Mouse (Mus musculus) ovary, adult 2 months (tissue): ENCODE measurements around the gene Mmp23. TPM values are rescaled to one million over a fixed set of nuclear protein-coding genes. Genes with fewer than 3 reads are reported as not detected.

ENCODE experiments used
- polyA plus RNA-seq: library from polyadenylated mRNA; depleted of rRNA; stranded (reverse); fragments of >200 nt; gene quantifications from 2 replicates; pipeline ENCODE4 v1.2.3, GENCODE M21; 2012; rRNA removed

Gene Mmp23
- polyA plus RNA-seq: 270 and 504 TPM in 2 replicates

DNA sequence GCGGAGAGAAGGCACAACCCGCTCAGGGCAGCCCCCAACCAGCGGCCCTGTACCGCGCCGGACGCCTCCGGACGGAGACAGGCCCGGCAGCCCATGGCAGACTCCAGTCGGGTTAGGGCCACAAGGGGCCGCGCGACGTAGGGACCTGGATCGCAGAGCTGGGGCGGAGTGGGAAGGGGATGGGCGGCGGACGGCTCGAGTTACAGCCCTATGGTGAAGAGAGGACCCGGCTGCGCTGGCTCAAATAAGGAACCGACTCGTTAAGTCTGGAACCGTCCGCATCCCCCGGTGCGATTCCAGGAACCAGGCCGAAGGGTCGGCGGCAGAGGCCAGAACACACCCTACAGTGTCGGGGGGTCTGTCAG lies at the start of gene Mmp23:
Mmp23 (minus strand) TSS at position 299 of the 365 bp plus-strand sequence.

DNA sequence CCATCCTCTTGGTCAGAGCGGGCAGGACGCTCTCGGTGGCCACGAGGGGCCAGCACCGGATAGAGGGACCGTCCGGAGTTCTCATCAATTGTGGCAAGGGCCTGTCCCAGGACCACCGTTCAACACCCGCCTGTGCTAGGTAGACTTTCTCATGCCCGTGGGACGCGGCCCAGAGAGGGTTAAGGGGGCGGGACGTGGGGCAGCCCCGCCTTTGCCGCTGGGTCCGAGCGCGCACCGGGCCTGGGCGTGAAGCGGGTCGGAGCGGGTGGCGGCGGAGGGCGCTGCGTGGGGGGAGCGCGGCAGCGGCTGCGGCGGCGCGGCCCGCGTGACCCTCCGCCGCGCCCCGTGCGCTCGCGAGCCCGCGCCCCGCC lies 40.9 kb upstream of the Mmp23 start, which contains the start of gene Fndc10:
Fndc10 (plus strand) TSS at position 232 of the 371 bp plus-strand sequence.

DNA sequence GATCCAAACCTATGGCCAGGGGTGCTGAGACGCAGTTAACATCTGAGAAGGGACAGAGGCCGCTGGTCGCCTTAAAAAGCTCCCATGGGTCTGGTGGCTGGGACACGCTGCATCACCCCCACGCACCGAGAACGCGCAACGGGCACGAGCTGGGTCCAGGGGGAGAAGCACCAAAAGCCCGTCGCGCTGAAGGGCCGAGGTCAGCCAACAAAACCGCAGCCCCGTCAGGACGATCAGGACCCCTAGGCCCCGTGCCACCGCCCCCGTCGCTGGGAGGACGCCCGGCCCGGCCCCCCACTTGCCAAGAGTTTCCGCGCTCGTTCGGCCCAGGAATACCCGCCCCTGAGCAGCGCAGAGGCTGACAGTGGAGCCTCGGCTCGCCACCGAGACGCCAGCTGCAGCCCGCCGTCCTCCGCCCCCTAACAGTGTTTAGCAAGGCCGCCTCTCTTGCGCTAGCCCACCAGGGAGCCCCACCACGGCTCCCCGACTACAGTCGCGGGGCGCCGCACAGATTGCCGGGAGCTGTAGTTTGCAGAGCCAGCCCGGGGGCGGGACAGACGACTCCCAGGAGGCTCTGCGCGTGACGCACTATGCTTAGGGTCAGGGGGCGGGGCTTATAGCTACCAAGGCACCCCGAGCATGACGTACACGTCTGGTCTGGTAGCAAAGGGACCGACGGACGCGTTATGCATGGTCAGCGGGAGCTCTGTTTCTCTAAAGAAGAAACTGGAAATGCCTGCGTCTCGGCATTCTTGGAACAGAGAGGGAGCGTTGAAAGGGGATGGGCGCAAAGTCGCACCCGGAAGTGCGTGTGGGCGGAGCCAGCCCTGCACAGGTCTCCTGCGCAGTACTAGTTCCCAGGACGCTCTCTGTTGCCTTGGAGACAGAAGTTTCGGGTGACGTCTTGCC lies 15.8 kb upstream of the Mmp23 start, which contains the start of gene Mib2:
Mib2 (minus strand) TSS at position 510 of the 909 bp plus-strand sequence.

DNA sequence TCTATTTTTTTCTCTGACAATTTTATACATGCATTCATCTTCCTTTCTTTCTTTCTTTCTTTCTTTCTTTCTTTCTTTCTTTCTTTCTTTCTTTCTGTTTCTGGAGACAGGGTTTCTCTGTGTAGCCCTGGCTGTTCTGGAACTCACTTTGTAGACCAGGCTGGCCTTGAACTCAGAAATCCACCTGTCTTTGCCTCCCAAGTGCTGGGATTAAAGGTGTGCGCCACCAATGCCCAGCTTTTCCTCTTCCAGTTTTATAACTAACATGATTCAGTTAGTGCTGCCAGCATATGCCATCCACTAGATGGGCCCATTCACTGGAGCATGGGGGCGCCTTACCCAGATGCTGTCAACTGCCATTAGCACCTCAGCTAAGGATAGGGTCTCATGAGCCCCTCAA lies 7.9 kb downstream of the Mmp23 start, which contains the start of gene Gm10563:
Gm10563 (minus strand) TSS at position 101 of the 400 bp plus-strand sequence.

DNA sequence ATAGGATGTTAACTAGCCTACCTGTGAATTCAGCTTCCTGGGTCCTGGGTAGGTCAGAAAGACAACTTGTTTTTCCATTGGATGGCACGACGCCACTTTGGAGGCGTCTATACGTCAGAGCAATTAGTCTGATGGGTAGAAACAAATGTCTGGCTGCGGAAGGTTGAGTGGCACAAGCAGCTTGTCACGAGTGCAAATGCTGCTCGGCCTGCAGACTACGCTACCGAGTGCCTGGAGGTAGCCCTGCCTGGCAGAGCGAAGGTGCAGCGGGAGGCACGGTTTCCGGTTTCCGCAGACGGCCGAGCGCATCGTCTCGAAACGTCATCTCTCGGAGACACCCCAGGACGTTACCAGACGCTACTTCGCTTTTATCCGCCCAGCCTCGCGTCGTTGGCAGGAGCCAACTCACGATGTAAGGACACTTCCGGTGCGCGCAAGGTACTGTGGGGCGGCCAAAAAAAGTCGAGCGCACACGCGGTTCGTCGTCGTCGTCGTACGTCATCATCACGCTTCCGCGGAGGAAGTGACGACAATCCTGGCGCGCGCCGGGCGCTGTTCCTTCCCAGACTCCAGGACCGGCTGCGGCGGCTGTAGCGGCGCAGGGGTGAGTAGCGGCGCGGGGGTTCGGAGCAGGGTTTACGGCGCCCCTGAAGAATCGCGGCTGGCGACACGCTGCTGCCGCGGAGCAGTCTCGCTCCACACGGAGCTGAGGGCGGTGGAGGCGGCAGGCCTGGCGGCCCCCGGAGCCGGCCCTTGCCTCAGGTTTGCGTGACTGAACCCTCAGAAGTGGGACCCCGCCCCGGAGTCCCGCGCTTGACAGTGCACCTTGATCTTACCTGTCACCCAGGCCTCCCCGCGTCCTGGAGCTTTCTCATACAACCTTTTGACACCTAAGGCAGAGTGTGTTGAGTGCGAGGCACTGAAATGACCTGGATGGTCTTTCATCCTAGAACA lies 28.6 kb downstream of the Mmp23 start, which contains the start of gene Cdk11b:
Cdk11b (plus strand) TSS at position 517 of the 954 bp plus-strand sequence.

DNA sequence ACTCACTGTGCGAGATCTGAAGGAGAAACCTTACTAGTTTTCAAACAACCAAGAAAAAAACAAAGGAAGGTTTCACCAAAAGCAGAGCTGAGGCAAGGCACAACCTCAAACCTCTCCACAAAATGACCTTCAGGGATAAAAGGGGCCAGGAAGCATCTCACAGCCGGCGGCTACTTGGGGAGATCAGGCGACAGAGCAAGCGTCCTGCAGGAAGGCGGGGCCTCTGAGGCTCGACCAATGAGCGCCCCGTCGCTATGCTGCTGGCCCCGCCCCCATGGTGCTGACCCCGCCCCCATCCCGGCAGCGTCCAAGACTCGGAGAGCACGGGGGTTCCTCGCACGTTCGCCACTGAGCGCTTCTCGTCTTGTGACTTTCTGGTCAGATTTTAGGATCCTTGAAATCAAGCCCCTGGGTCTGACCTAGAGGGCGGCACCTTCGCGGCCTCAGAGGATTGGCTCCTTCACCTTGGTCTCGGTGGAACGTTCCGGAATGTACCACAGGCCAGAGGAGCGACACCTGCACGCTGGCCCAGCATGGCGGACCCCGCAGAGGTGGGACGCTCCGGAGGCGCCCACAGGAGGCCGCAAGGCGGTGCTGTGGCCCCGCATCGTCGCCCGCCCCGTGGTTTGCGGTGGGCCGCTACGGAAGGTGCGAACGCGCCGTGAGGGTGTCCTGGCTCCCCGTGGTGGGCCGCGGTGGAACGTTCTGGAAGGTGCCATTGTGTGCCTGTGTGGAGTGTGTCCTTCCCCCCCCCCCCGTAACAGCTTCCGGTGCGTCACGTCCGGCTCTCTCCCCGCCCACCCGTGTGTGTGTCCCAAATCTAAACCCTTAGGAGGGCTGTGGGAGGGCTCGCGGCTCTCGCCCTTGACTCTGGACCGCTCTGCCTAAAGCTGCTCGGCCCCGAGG lies 51.8 kb downstream of the Mmp23 start, which contains the start of gene Slc35e2:
Slc35e2 (plus strand) TSS at position 326 of the 906 bp plus-strand sequence.

Other genes with a start within 250 kb of the Mmp23 start
- 6.1 and 8.0 TPM in 2 replicates for gene Cfap74, start 244.2 kb downstream of the Mmp23 start, polyA plus RNA-seq
- 24.6 and 32.7 TPM in 2 replicates for gene Tmem52, start 184.3 kb downstream of the Mmp23 start, polyA plus RNA-seq
- gene Gnb1, start 162.0 kb downstream of the Mmp23 start, polyA plus RNA-seq: 767 and 998 TPM in 2 replicates
- gene Nadk, start 91.0 kb downstream of the Mmp23 start, polyA plus RNA-seq: 159 and 161 TPM in 2 replicates
- gene Slc35e2, start 52.0 kb downstream of the Mmp23 start, polyA plus RNA-seq: 10.1 and 12.7 TPM in 2 replicates
- gene Cdk11b, start 28.5 kb downstream of the Mmp23 start, polyA plus RNA-seq: 14.6 and 18.3 TPM in 2 replicates
- gene Gm10563, start 8.0 kb downstream of the Mmp23 start, polyA plus RNA-seq: not detected in 2 replicates
- gene Mib2, start 15.8 kb upstream of the Mmp23 start, polyA plus RNA-seq: 183 and 185 TPM in 2 replicates
- 119 and 120 TPM in 2 replicates for gene Fndc10, start 41.0 kb upstream of the Mmp23 start, polyA plus RNA-seq
- 155 and 186 TPM in 2 replicates for gene Ssu72, start 51.4 kb upstream of the Mmp23 start, polyA plus RNA-seq
- gene Tmem240, start 81.4 kb upstream of the Mmp23 start, polyA plus RNA-seq: 4.8 and 6.1 TPM in 2 replicates
- 164 and 228 TPM in 2 replicates for gene Atad3a, start 107.7 kb upstream of the Mmp23 start, polyA plus RNA-seq
- 38.0 and 45.5 TPM in 2 replicates for gene Vwa1, start 121.3 kb upstream of the Mmp23 start, polyA plus RNA-seq
- 0.81 and 0.84 TPM in 2 replicates for gene Tmem88b, start 132.5 kb upstream of the Mmp23 start, polyA plus RNA-seq
- gene Ankrd65, start 137.1 kb upstream of the Mmp23 start, polyA plus RNA-seq: 7.0 and 7.3 TPM in 2 replicates
- gene Mrpl20, start 149.5 kb upstream of the Mmp23 start, polyA plus RNA-seq: 47.9 and 50.3 TPM in 2 replicates
- gene Ccnl2, start 159.1 kb upstream of the Mmp23 start, polyA plus RNA-seq: 79.1 and 80.1 TPM in 2 replicates
- gene Aurkaip1, start 177.9 kb upstream of the Mmp23 start, polyA plus RNA-seq: 206 and 229 TPM in 2 replicates
- gene Mxra8, start 186.3 kb upstream of the Mmp23 start, polyA plus RNA-seq: 550 and 561 TPM in 2 replicates
- gene Dvl1, start 194.0 kb upstream of the Mmp23 start, polyA plus RNA-seq: 237 and 243 TPM in 2 replicates
- 1.3 and 1.4 TPM in 2 replicates for gene Tas1r3, start 210.0 kb upstream of the Mmp23 start, polyA plus RNA-seq
- 43.1 and 47.1 TPM in 2 replicates for gene Cptp, start 216.1 kb upstream of the Mmp23 start, polyA plus RNA-seq
- 49.6 and 63.3 TPM in 2 replicates for gene Ints11, start 216.2 kb upstream of the Mmp23 start, polyA plus RNA-seq
- gene Pusl1, start 238.4 kb upstream of the Mmp23 start, polyA plus RNA-seq: 142 and 148 TPM in 2 replicates
- 47.6 and 51.6 TPM in 2 replicates for gene Acap3, start 238.4 kb upstream of the Mmp23 start, polyA plus RNA-seq